Mouse (Mus musculus): ENCODE data around the gene Ypel5.
A peak's percentile ranks its signal among the peaks of the same experiment; 100 is the strongest.

The Ypel5 gene

GRCm38 (mm10) chr17:72844949-72845490, 8.8 kb downstream of the Ypel5 start:
- no peak for DNase-seq

GRCm38 (mm10) chr17:72845521-72845920, 9.3 kb downstream of the Ypel5 start:
- no peak for DNase-seq

DNA sequence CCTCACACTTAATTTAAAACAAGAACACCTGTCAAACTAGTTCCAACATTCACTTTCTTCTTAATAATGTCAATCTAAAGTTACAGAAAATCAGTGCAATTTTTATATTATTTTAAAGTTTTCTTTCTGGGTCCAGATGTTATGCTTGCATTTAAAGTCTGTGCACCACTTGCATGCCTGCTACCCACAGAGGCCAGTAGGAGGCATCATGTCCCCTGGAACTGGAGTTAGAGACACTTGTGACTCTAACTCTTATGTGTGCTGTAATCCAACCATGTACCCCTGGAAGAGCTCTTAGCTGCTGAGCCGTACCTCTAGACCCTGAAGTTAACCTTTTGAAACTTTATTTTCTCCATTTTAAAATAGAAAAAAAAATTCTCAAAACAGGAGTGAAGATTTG, 19.0 kb downstream of the Ypel5 start:
- DNase-seq, result no peak

- peak; percentile 79 to 80 for DNase-seq
These were observed 21.7 kb downstream of the Ypel5 start for GRCm38 (mm10) chr17:72857677-72858633.

- no peak for DNase-seq
These were observed 27.0 kb downstream of the Ypel5 start for GRCm38 (mm10) chr17:72863226-72863625.

- no peak for DNase-seq
These were observed 30.5 kb downstream of the Ypel5 start for GRCm38 (mm10) chr17:72866624-72867245.

GRCm38 (mm10) chr17:72868181-72868580, 31.9 kb downstream of the Ypel5 start:
- DNase-seq, result no peak

DNA sequence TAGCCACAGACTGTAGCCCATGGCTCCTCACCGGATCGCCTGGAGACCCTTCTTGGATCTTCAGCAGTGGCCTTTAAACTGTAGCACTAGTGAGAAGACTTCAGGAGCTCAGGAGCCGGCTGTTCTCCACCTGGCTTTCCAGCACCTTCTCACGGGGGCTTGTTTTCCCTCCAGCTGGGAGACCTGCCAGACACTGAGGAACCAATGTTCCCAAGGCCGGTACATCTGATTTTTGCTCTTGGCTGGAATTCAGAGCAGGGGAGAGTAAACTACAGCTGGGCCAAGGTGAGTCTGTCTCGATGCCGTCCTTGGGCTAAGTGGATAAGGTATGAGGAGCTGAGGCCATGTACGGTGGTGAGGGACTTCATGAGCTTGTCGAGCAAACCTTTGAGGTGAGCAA, 42.7 kb downstream of the Ypel5 start:
- no peak for DNase-seq

DNA sequence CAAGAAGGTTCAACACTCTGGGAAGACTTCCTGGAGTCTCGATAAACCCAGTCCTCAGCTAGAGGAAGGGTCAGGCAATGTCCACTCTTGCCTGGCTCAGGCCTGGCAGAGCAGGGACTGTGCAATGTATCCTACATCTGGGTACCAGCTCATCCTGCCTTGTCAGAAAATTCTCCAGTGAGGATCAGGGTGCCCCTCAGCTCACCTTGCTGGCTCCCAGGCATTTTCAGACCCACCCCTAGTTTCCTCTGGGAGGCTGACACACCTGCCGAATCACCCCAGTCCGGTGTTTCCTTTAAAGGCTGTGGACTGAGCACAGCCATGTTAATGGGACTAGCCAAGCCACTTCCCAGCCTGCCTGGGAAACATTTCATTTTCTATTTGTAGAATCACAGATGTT, 43.9 kb downstream of the Ypel5 start:
- no peak for DNase-seq

GRCm38 (mm10) chr17:72881051-72881450, 44.8 kb downstream of the Ypel5 start:
- DNase-seq, result no peak

DNA sequence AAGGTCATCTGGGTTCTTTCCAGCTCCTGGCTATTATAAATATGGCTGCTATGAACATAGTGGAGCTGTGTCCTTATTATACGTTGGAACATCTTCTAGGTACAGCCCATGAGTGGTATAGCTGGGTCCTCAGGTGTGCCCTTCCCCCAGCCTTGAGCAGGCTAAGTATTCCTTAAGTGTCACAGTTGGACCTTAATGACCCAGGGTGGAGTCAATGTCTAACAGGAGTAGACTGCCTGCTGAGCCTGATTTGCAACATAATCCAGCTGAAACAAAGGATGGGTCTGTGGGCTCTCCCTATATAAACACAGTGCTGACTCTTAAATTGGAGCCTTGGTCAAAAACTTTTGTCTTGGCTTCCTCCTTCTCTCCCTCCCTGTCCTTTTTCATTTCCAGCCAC, 45.6 kb downstream of the Ypel5 start:
- DNase-seq, result no peak

GRCm38 (mm10) chr17:72889556-72890397, 53.5 kb downstream of the Ypel5 start:
- DNase-seq, result peak; percentile 55 to 77

GRCm38 (mm10) chr17:72890398-72890898, 54.2 kb downstream of the Ypel5 start:
- DNase-seq, result no peak

DNA sequence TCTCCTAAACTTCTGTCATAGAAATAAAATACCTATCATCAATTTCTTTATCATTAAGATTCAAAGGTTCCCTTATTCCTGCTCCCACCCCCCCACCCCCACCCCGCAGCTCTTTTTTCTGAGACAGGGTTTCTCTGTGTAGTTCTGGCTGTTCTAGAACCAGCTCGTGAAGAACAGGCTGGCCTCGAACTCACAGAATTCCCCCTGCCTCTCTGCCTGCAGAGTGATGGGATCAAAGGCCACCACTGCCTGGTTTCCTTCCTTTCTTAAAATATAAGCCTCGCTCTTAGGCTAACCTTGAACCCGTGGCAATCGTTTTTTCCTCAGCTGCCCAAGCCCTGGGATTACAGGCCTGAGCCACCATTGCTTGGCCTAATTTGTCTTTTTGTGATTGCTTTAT, 55.3 kb downstream of the Ypel5 start:
- DNase-seq, result no peak

- DNase-seq, result no peak
These were observed 59.3 kb downstream of the Ypel5 start for GRCm38 (mm10) chr17:72895506-72895905.

GRCm38 (mm10) chr17:72897076-72897475, 60.8 kb downstream of the Ypel5 start:
- no peak for DNase-seq

- DNase-seq, result no peak
These were observed 61.7 kb downstream of the Ypel5 start for GRCm38 (mm10) chr17:72897961-72898360.

GRCm38 (mm10) chr17:72898775-72899174, 62.5 kb downstream of the Ypel5 start:
- DNase-seq, result no peak
